Mouse (Mus musculus) mouse trophoblast stem cell (cell line): ENCODE data around the gene Ckmt1.
"Not testable (repeated sequence)": the region's sequence is repeated elsewhere in the genome, so short reads cannot be mapped to it uniquely, and the experiment has no call there.

Experiments
- in situ Hi-C, 2 experiments: fragments of 300-500 bp; cut with MseI, MboI; formaldehyde crosslinking; loops; 2 replicates in 1 of 2; 3 replicates in 1 of 2; pipeline ENCODE4 v1.15.1; 2025

Ckmt1 gene

DNA sequence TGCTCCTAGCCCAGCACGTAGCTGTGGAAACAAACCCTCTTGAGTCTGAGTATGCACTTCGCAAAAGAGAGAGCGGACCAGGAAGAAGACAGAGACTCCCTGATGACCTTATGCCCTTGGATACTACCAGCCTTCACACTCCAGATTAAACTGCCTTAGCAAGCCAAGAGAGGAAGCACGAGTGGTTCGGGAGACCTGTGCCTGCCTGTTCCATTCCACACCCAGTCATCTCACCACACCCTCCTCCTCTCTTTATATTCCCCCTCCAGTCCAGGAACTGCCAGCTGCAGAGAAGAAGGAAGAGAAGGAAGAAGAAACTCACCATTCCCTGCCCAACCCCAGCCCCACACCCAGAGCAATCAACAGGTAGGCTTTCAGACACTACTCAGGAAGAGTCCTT lies at the start of gene Ckmt1:
TSS of gene Ckmt1 (plus strand) at position 221 of the 400 bp plus-strand sequence.
- in situ Hi-C loops: no loop called here

DNA sequence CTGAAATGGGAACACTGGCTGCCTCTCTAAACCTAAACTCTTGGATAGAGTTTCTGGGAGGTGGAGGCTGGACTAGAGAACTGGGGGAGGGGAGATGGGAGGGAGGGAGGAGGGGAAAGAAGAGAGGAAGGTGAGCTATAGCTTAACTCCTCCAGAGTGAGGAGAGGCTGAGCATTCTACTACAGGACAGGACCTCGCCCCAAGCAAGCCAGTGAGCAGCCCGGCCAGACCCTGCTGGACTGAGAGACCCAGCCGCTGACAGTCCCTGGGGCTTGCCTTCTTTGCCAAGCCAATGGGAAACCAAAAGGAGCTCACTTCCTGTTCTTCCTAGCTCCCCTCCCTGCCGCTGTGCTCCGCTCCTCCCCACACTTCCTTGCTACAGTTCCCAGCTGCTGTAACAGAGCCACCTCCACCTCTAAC lies 48.5 kb upstream of the Ckmt1 start:
- in situ Hi-C loops: no loop called here

DNA sequence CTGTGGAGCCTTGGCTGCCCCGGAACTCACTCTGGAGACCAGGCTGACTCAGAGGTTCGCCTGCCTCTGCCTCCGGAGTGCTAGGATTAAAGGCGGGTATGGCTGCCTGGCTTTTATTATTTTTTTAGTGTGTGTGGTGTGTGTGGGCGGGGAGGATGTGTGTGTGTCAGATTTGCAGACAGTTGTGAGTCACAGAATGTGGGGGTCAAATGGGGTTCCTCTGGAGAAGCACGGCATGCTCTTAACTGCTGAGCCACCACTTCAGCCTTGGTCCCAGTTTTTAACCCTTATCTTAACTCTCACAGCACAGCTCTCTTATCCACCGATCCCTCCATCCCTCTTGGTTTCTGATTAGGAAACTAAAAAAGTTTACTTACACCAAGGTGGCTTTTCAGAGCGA lies 41.2 kb upstream of the Ckmt1 start:
- in situ Hi-C loops: no loop called here

DNA sequence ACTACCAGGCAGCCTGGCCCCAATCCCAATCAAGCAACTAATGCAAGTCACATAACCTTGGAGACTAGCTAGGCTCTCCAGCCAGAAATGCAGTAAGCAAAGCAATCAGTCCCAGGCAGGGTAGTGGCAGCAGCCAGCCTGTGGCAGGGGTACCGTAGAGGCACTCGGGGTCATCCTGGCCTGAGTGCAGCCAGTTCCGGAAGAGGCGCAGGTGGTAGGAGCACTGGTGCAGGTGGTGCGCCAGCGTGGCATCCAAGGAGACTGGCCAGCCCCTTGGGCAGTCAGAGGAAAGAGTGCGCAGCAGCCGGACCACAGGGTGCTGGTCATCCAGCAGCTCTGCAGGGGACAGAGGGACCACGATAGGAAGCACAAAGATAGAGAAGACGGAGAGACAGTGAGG lies 34.5 kb upstream of the Ckmt1 start:
- in situ Hi-C loops: no loop called here

DNA sequence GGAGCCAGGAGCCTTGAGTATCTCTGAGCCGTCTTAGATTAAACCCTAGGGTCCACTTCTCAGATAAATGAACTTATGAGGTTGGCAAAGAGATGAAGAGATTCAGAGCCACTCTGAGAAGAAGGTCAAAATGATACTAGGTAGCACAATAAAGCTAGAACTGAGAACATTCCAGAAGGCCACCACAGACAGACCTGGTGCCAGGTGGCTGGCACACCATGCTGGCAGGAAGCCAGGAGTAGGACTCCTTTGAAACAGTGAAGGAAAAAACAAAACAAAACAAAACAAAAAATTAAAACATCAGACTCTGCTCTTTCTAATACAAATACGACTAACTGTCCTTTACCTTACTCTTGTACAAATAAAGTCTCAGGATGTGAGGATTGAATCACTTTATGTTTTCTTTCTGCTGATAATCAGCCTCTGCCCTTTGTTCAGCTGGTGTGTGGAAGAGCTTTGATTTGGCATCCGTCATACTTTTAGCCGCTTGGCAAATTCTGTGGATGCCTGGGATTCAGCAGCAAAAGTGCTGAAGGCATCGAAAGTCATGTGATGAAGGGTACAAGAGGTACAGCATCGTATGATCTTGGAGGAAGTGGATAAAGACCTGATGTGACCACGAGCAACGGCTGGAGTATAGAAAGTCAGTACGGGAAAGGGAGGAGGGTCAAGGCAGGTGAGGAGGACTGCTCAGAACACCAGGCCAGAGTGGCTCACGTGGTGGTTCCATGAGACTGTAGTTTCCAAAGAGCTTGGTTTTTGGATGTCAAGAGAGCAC lies 33.6 kb upstream of the Ckmt1 start:
- in situ Hi-C loops: no loop called here

DNA sequence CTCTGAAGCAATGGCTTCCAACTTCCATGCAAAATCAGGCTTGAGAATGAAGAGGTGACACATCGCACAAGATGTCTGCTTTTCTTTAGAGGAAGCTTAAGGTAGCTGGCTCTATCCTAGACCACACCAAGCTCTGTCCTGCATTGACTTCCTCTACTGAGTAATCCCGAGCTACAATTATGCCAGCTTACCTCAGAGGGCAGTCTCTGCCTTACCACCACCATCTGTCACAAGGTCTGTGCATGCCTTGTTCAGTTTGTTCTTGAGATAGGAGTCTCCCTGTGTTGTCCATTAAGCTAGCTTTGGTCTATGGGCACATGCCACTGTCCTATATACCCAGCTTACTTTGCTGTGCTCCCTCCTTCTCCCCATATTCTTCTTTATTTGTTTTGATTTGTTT lies 28.0 kb upstream of the Ckmt1 start:
- in situ Hi-C loops: no loop called here

DNA sequence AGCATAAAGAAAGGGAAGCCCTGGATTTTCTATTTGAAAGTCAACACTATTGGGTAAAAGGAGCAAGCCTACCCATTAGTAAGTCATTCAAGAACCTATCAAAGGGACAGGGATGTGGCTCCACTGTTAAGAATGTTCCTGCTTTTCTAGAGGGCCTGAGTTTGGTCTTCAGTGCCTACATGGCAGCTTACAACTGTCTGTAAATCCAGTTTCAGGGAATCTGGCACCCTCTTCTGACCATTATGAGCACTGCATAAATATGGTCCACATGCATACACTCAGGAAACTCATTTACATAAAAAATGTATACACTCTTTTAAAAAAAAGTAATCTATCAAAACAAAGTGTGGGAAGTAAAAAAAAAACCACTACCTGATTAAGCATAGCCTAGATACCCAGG lies 18.5 kb upstream of the Ckmt1 start:
- in situ Hi-C loops: no loop called here

DNA sequence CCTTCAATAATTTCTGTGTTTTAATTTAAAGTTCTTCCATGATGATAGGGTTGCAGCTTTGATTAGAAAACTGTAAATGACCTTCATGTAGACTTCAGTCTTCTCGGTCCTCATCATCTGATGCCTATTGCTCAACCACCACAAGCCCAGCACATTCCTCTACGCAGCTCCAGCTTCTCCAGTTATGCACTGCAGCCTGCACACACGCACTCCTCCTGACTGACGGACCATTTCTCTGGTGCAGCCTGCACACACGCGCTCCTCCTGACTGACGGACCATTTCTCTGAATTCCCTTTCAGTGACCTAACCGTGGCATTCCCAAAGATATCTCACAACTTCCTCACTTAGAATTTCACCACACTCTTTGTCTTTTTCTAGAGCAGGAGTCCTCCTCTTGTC lies 4.4 kb upstream of the Ckmt1 start:
- in situ Hi-C loops: no loop called here

DNA sequence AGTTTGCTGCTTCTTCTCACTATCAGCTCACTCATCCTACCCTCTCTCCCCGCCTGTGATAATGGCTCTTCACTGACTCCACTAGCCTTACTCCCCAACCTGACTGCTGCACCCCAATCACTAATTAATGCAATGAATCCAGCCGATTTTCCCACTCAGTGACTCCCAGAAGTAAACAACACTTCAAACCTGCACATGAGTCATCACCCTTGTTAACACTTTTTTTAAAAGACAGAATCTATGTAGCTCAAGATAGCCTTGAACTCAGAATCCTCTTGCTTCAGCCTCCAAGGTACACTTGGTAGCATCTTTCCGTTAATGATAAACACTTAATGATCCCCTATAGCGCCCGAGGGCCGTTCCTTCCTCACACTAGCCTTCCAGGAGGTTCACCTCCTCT lies 3.1 kb upstream of the Ckmt1 start:
- in situ Hi-C loops: no loop called here

DNA sequence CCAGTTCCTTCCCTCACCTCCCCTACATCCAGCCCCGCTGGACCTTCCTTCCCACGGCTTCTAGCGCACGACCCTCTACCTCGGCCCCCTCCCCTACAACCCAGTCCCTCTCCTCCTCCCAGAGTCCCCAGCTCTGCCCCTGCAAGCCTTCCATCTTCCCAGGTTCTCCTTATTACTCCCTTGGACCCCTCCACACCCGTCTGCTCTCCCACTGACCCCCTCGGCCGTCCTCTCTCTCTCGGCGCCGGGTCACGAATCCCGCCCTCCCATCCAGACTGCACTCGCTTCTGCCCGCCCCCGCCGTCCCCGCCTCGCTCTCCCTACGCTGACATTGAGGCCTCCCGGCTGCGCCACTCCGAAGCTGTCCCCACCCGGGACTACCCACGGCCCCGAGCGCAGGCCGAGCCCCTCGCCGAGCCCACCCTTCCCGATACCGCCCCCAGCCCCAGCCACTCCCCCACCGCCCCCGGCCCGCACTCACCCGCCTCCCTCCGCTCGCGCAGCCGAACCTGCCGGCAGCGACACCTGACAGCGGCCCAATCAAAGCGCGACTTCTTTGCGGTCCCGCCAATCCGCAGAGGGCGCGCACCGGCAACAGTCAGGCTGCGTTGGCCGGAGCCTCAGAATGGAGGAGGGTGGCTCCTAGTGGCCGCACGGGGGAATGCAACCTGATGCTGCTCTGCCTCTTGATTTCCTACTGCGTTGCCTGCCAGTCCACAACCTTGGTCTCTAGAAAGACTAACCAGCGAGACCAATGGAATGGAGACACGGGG lies 2.5 kb upstream of the Ckmt1 start, which contains the start of gene Ppip5k1:
TSS of gene Ppip5k1 (minus strand) at position 577 of the 773 bp plus-strand sequence.
- in situ Hi-C loops: no loop called here

DNA sequence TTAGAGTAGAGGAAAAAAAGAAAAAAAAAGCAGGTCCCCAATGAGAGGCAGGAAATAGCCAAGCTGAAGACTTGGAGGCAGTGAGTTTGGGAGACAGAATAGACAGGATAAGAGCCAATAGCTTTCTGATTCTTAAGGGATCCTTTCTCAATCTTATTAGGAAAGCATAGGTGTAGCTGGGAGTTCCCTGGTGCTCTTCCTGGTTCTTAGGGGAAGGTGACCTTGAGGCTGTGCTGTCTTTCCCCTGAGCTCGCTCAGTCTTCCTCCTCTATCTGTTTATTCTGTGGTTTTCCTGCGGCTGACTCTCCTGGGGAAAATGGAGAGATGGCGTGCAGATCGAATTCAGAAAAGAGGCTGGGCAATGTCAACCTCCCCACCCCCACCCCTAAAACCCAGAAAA lies 447 bp downstream of the Ckmt1 start:
- in situ Hi-C loops: no loop called here

DNA sequence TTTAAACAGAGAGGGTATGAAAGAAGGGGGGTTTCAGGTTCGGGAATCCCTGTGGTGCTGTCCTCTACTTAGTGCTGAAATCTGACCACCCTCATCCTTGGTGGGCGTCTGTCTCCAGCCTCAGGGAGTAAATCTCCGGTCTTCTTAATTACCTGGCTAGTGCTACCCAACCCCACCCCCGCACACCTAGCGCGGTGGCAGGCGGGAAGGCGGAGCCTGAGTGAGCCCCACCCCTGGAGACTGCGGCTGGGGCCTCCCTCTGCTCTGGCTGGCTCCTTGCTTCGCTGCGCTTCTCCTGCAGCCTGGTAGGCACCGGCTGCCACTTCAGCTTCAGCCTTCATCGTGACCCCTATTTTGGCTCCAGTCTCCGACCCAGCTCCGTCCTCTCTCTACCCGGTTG lies 867 bp downstream of the Ckmt1 start:
- in situ Hi-C loops: no loop called here

DNA sequence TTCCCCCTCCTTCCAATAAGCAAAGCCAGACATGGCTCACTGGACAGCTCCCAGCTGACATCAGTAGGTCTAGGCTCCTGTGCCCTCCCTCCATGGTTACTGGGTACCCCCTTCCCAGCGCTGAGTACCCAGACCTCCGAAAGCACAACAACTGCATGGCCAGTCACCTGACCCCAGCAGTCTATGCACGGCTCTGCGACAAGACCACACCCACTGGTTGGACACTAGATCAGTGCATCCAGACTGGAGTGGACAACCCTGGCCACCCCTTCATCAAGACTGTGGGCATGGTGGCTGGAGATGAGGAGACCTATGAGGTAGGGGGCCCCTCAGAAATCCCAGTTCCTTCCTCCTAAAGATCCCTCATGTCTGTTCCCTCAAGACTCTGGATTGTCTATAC lies 1.9 kb downstream of the Ckmt1 start:
- in situ Hi-C loops: no loop called here

DNA sequence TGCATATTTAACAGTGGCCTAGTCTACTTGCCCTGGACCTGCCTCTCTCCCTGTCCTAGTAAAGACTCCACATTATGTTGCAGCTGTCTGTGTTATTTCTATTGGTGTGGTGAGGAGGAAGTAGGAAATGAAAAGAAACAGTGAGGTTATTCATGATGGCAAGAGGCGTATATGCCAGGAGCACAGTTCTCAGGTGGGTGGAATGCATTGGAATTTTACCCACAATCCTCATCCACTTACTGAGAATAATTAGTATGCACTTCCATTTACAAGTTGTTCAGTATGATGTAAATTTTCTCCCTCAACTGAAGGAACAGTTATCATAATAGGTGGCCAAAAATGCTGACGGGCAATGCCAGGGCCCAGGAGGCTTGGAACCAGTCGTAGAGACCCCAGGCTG lies 6.1 kb downstream of the Ckmt1 start:
- in situ Hi-C loops: no loop called here

DNA sequence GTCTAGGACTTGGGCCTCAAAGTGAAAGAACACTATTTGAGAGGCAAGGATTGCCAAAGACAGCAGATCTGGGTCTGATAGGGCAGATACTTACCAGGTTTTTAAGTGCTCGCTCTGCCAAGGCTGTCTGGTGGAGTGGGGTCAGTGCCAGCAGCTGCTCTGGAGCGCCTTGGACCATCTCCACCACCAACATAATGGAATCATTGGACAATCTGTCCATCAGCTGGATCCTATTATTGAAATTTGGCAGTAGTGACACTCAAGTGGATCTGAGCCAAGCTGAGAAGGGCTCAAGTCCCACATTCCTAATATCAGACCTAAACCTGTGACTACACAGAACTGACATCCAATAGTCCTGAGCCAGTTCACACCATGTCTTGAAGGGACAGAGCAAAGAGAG lies 11.3 kb downstream of the Ckmt1 start:
- in situ Hi-C loops: no loop called here

DNA sequence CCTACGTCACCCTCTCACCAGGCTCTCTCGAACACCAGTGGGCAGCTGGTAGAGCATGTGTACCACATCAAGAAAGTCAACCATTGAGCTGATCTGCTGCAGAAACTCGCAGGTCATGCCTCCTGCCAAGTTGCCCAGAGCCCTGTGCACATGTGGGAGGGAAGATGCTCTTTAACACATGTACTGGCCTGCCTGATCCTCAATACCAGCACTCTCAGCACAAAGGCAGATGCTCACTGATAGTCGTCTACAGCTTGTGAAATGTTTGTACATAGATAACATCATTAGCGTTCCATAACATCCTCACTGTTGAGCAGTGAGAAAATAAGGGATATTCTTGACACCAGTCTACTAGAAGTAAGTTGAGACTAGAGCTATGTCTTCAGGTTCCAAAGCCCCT lies 13.4 kb downstream of the Ckmt1 start:
- in situ Hi-C loops: no loop called here

DNA sequence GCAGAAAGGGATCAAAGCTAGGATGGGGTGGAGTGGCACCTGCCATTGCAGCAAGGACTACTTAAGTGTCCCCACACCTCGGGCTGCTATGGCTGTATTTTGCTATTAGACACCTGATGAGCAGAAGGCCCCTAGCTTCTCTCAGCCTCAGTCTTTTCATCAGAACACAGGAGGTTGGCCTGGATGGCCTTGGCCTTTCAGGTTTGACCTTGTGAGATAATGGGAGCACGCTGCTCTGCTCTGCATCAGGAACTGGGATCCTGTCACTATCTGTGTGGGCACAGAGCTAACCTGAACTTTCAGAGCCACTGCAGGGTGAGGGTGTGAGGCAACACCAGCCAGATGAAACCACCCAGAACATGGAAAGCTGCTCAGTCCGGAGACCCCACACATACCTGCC lies 14.8 kb downstream of the Ckmt1 start:
- in situ Hi-C loops: no loop called here

DNA sequence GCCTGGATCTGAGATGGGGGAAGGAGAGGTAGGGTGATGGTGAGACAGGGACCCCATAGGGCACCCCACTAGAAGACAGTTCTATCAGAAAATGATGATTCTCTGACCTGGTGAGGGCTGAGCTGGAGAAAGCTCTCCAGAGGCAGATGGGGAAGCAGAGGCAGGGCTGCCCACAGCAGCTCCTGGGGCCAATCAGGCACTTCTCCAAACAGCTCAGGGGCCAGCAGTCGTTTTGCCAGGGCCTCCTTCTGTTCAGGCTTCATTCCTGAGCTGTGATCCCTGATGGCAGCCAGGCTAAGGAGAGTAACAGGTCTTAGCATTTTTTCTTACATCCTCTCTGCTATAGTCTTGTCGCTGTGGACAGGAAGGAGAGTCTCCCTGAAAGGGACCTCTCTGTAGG lies 17.3 kb downstream of the Ckmt1 start:
- in situ Hi-C loops: no loop called here

DNA sequence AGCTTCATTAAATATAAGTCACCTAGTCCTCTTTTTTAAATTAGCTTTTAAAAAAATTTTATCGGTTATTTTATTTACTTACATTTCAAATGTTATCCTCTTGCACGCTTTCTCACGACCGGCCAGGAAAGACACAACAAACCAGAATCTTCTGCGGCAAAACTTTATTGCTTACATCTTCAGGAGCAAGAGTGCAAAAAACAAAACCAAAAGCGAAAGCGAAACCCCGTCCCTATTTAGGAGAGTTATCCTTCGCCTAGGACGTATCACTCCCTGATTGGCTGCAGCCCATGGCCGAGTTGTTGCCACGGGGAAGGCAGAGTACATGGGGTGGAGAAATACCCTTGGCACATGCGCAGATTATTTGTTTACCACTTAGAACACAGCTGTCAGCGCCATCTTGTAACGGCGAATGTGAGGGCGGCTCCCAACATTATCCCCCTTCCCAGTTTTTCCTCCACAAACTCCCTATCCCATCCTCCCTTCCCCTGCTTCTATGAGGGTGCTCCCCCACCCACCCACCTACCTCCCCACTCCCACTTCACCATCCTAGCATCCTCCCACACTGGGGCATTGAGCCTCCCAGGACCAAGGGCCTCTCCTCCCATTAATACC lies 29.6 kb downstream of the Ckmt1 start, which contains the start of gene Strc:
TSS of gene Strc (minus strand) at position 208 of the 615 bp plus-strand sequence.
- in situ Hi-C loops: not testable (repeated sequence)

DNA sequence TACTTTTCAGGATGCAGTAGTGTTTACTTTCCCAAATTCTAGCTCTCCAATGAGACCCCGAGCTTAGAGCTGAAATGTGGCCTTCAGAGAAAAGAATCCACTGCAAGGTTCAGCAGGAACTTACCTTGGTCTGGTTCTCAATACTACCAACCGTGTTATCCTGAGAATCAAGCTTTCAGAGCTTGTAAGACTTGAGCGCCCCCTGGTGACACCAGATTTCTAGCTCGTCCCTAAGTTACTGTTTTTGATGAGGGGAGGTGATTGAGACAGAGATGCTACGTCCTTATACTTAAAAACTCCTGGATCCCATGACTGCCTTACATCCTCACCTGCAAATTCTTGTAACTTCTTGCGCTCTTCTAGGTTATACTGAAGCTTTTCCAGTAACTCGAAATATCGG lies 39.1 kb downstream of the Ckmt1 start:
- in situ Hi-C loops: no loop called here

DNA sequence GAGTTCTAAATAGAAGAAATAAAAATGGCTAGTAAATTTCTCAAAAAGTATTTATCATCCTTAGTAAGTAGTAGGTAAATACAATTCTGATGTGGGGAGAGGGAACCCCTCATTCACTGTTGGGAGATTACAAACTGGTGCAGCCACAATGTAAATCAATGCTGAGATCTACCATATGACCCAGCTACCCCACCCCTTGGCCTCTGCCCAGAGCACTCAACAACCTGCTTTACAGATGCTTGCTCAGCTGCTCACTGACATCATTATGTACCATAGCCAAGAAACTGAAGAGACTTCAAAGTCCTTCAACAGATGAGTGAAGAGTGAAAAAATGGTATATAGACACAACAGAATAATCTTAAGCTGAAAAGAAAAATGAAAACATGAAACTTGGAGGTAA lies 45.8 kb downstream of the Ckmt1 start:
- in situ Hi-C loops: no loop called here

DNA sequence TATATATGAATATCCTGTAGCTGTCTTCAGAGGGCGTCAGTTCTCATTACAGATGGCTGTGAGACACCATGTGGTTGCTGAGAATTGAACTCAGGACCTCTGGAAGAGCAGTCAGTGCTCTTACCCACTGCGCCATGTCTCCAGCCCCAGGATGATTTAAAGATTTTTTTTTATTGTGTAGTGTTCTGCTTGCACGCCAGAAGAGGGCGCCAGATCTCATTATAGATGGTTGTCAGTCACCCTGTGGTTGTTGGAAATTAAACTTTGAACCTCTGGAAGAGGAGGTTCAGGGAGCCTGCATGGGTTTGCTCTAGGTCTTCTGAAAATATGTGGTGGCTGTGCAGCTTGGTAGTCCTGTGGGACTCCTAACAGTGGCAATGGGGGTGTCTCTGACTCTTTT lies 50.6 kb downstream of the Ckmt1 start:
- in situ Hi-C loops: no loop called here
